Mouse (Mus musculus): Measurements from ENCODE around the gene Gm43518. TPM values are rescaled to one million over a fixed set of nuclear protein-coding genes. Genes with fewer than 3 reads are reported as not detected.

Gm43518 gene
- polyA plus RNA-seq, 1 experiment from 2014 or later = 3.2 TPM

- Histone ChIP-seq H3K4me3 (no peak overlapping the region), H3K9me3 (replicated peaks) (no peaks in the 10 kb centered on the region), H3K36me3 (no peaks in the 10 kb centered on the region), H3K27ac (peak overlapping the region; percentile 10; the same call in 1 of the 2 replicates), H3K4me1 (peaks cover 49% of the 10 kb centered on the region), H3K27me3 (ENCODE audit: low read depth, poor library complexity, severe bottlenecking) (no peaks in the 10 kb centered on the region)
- DNase-seq (ENCODE audit: low spot score) = no peak
- 78% methylated on average over 9 of the region's 9 CpGs for WGBS
Measured at GRCm38 (mm10) chr5:123985434-123985833, 58.2 kb downstream of the Gm43518 start.

GRCm38 (mm10) chr5:123986925-123987324, 59.7 kb downstream of the Gm43518 start:
- Histone ChIP-seq H3K36me3 (no peaks in the 10 kb centered on the region), H3K4me1 (peaks cover 47% of the 10 kb centered on the region), H3K4me3 (no peak overlapping the region), H3K27ac (peak overlapping the region; percentile 0; the same call in 1 of the 2 replicates), H3K9me3 (replicated peaks) (no peaks in the 10 kb centered on the region), H3K27me3 (ENCODE audit: low read depth, poor library complexity, severe bottlenecking) (no peaks in the 10 kb centered on the region)
- 48% methylated on average over 2 of the region's 2 CpGs for WGBS
- no peak for DNase-seq (ENCODE audit: low spot score)

GRCm38 (mm10) chr5:123987511-123987910, 60.3 kb downstream of the Gm43518 start:
- WGBS = 84% methylated on average over 4 of the region's 4 CpGs
- peak overlapping the region; percentile 0; the same call in 1 of the 2 replicates for H3K27ac ChIP-seq
- H3K9me3 ChIP-seq (replicated peaks) = no peaks in the 10 kb centered on the region

More at GRCm38 (mm10) chr5:123987511-123987910, 60.3 kb downstream of the Gm43518 start:
- Histone ChIP-seq H3K4me3 (no peak overlapping the region), H3K27me3 (ENCODE audit: low read depth, poor library complexity, severe bottlenecking) (no peaks in the 10 kb centered on the region), H3K4me1 (peaks cover 50% of the 10 kb centered on the region), H3K36me3 (no peaks in the 10 kb centered on the region)
- no peak for DNase-seq (ENCODE audit: low spot score)

Other genes with a start within 250 kb of the Gm43518 start
- gene Clip1, start 242.8 kb upstream of the Gm43518 start, polyA plus RNA-seq (2016; fragmentation: Nextera tagmentation; extraction: Ambion mirVana) = 46.3 and 48.7 TPM in 2 replicates
- 98.1 and 111 TPM in 2 replicates for gene Zcchc8, start 206.3 kb upstream of the Gm43518 start, polyA plus RNA-seq (2016; fragmentation: Nextera tagmentation; extraction: Ambion mirVana)
- 113 and 138 TPM in 2 replicates for gene Rsrc2, start 178.0 kb upstream of the Gm43518 start, polyA plus RNA-seq (2016; fragmentation: Nextera tagmentation; extraction: Ambion mirVana)
- 45.8 and 48.8 TPM in 2 replicates for gene Kntc1, start 177.7 kb upstream of the Gm43518 start, polyA plus RNA-seq (2016; fragmentation: Nextera tagmentation; extraction: Ambion mirVana)
- gene Hcar2, start 61.9 kb upstream of the Gm43518 start, polyA plus RNA-seq (2016; fragmentation: Nextera tagmentation; extraction: Ambion mirVana) = not detected in 2 replicates
- gene Hcar1, start 47.4 kb upstream of the Gm43518 start, polyA plus RNA-seq (2016; fragmentation: Nextera tagmentation; extraction: Ambion mirVana) = not detected in 2 replicates
- gene Denr, start 20.2 kb upstream of the Gm43518 start, polyA plus RNA-seq (2016; fragmentation: Nextera tagmentation; extraction: Ambion mirVana) = 179 and 186 TPM in 2 replicates
- gene Ccdc62, start 3.3 kb downstream of the Gm43518 start, polyA plus RNA-seq (2016; fragmentation: Nextera tagmentation; extraction: Ambion mirVana) = 4.0 and 6.2 TPM in 2 replicates
- gene Hip1r, start 46.2 kb downstream of the Gm43518 start, polyA plus RNA-seq (2016; fragmentation: Nextera tagmentation; extraction: Ambion mirVana) = 7.1 and 8.3 TPM in 2 replicates
- 40.5 and 42.6 TPM in 2 replicates for gene Vps37b, start 104.9 kb downstream of the Gm43518 start, polyA plus RNA-seq (2016; fragmentation: Nextera tagmentation; extraction: Ambion mirVana)
- gene Abcb9, start 168.4 kb downstream of the Gm43518 start, polyA plus RNA-seq (2016; fragmentation: Nextera tagmentation; extraction: Ambion mirVana) = 0.13 and 0.55 TPM in 2 replicates
- gene Ogfod2, start 184.9 kb downstream of the Gm43518 start, polyA plus RNA-seq (2016; fragmentation: Nextera tagmentation; extraction: Ambion mirVana) = 13.2 and 16.2 TPM in 2 replicates
- gene Arl6ip4, start 188.7 kb downstream of the Gm43518 start, polyA plus RNA-seq (2016; fragmentation: Nextera tagmentation; extraction: Ambion mirVana) = 139 and 150 TPM in 2 replicates

Measured in limb, embryonic 10.5 days (tissue).